Mouse (Mus musculus): ENCODE measurements around the gene Zfp92.
"Not testable (repeated sequence)": the region's sequence is repeated elsewhere in the genome, so short reads cannot be mapped to it uniquely, and the experiment has no call there.

Zfp92 gene

DNA sequence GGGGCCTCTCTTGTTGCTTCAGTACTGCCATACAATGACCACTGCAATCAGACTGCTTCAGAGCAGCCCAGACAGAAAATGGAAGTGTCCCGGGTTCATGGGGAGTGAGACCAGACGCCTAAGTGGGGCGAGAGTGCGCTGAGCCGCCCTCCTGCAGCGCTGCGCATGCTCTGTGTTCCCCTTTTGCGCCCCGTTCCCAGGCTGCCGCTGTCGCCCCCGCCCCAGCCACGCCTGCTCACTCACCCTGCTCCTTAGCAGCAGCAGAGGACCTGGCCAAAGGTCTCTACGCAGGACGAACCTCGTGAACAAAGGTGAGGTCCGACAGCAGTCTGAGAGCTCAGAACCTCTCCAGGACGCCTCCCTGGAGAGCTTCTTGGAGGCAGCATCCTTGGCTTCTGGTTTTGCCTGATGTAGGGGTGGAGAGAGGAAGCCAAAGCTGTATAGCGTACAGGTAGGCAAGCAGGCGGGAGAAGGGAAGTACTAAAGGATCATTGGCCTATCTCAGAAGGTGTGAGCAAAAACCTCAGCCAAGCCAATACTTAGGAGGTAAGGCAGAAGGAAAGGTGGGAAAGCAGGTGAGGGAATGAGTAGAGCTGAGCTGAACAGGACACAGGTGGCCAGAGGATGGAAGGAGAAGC, at the start of gene Zfp92:
Gene Zfp92 (plus strand): TSS at position 217 of the 638 bp plus-strand sequence.
- no peak for DNase-seq (ENCODE audit: low read depth, low spot score)

DNA sequence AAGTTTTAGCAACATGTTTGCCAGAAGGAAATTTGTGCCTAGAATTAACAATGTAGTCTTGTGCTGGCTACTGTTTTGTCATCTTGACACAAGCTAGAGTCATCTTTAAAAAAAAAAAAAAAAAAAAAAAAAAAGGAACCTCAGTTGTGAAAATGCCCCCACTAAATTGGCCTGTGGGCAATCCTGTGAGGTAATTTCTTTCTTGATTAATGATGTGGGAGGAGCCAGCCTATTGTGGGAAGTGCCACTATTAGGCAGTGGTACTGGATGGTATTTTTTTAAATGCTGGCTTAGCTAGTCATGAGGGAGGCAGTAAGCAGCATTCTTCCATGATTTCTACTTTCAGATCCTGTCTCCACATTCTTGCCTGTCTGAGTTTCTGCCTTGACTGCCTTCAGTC, 47.6 kb upstream of the Zfp92 start:
- no peak for DNase-seq (ENCODE audit: low read depth, low spot score)

DNA sequence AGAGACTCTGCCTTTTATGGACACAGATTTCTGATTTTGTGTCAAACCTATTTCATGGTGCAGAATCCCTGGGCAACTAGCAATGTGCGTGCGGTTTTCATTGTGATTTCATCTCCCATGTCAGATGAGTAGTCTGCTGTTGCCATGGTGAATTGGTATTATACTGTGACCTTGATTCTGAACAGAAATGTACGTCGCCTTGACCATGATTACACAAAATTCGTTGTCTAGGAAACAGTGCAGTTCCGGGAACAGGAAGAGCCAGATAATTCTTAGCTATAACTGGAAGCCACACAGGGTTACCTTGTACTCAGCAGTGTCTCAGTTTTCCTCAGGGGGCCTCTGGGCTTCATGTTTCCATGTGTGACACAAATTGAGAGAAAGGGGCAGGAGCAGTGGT, 26.5 kb upstream of the Zfp92 start:
- DNase-seq (ENCODE audit: low read depth, low spot score), result no peak

DNA sequence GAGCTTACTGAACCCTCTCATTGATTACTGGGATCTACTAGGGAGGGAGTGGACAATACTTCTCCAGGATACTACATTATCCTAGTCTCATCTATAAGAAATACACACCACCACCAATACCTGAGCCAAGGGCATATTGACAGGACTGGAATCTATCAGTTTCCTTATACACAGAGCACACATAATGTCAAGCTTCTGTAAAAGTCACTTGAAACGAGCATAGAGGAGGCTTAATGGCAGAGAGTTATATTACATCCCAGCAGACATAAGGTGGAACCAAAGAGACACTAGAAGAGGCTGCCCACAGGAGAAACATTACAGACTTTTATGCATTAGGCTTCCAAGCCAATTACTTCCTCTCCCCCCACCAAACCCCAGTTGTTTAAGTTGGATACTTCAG, 26.0 kb upstream of the Zfp92 start:
- DNase-seq (ENCODE audit: low read depth, low spot score), result no peak

DNA sequence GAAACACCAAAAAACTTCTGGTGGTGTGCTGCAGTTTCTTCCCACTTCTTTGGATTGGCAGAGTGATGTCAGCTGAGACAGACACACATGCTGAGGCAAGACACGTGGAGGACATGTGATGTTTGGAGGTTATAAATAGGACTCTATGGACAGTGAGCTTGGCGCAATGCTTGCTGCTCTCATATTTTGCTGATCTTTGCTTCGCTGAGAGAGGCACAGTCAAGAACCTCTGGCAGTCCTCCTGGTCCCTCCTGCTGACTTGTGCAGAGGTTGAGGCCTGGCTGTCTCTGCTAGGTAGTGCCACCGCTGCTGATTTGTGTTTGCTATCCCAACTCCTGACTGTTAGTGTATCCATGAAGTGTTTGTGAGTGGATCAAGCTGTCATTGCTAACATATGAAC, 19.4 kb upstream of the Zfp92 start:
- no peak for DNase-seq (ENCODE audit: low read depth, low spot score)

DNA sequence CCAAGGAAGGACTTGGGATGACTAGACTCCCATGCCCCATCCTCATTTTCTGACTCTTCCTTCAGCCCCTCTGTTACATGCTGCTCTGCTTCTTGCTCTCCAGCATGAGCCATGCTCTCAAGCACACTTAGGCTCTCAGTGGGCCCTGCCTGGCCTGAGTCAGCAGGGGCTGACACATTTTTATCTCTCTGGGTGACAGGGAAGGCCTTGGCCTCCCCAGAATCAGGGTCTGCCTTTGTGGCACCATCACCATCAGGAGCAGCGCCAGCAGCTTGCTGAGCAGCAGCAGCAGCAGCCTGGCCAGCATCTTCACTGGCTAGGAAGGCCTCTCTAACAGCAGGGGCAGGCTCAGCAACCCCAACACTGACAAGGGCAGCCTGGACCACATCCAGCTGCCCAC, 14.4 kb upstream of the Zfp92 start:
- no peak for DNase-seq (ENCODE audit: low read depth, low spot score)

DNA sequence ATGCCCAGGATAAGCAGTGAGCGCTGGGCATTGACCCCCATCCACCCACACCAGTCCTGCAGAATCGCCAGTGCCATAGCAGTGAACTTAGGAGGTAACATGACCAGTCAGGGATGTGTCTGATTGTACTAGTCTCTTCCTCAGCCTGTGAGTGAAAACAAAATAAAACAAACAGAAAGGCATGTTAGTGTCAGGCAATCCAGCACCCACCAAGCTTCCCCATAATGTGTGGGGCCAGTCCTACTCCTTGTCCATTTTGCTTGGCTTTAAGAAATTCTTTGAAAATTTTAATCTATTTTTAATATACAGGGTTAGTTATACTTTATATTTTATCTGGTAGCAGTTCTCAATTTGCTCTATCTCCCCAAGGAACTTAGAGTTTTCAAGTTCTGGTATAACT, 12.3 kb upstream of the Zfp92 start, which contains the start of gene Gm18336:
Gene Gm18336 (minus strand): TSS at position 101 of the 400 bp plus-strand sequence.
- DNase-seq (ENCODE audit: low read depth, low spot score), result not testable (repeated sequence)

DNA sequence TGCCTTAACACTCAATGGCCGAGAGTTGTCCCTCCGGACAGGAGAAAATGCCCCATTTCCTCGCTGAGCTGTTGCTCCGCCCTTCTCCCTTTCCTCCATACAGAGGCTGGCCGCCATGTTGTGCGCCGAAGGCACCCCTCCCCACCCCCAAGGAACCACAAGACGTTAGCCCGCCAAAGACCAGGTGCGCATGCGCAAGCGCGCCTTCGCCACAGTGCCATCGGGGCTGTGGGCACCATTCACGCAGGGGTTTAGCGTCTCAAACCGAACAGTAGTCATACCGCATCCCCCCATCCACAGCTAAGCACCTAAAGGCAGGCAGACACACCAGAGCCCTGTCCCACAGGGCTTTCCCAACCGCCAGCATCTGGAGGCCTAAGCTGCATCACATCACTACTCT, 9.9 kb upstream of the Zfp92 start:
- peak; percentile 61 for DNase-seq (ENCODE audit: low read depth, low spot score)

DNA sequence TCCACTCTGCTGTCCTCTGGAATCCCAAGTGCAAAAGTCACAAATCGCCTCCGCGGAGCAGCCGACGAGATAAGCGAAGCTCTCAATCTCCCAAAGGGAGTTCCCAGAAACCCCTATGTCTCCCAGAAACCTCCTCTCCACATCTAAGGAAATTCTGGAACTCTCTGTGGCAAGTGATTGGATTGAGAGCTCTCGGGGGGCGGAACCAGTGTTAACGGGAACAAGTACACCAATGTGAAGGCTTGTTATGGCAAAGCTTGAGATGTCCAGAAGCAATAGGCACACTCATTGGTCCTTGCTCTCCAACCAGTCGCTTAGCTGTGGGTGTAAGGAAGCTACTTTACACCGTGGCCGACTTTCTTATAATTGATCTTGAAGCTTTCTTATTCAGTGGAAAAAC, 9.3 kb upstream of the Zfp92 start:
- peak; percentile 76 for DNase-seq (ENCODE audit: low read depth, low spot score)

DNA sequence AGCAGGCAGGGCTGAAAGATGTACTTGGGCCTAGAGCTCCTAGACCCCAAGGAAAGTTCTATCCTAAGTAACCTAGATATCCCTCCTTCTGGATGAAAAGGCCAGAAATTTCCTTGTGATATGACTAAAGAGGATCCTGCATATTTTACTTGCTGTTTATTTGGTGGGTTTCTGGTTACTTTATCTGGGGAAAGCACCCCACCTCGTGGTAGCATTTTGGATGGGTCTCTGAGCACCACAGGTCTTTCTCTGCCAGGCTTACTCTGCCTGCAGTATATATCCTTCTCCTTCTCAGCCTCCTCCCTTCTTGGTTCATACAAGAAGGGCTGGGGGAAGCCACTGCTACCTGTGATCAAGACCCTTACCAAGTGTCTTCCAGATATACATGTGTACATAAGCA, 1.9 kb downstream of the Zfp92 start:
- DNase-seq (ENCODE audit: low read depth, low spot score), result no peak

DNA sequence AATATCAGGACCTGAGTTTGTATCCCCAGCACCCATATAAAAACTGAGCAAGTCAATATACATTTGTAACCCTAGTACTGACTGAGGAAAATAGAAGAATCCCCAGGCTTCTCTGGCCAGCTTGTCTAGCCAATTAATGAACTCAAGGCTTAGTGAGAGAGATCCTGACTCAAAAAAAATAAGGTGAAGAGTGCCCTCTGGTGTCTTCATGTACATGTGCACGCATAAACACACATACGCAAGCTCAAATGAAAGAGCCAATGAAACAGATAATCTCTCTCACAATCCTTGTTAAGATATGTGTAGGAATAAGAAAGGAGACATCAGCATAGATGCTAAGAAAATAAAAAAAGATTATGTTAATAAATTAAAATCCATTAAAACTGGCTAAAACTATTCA, 19.1 kb downstream of the Zfp92 start:
- peak; percentile 42 for DNase-seq (ENCODE audit: low read depth, low spot score)

DNA sequence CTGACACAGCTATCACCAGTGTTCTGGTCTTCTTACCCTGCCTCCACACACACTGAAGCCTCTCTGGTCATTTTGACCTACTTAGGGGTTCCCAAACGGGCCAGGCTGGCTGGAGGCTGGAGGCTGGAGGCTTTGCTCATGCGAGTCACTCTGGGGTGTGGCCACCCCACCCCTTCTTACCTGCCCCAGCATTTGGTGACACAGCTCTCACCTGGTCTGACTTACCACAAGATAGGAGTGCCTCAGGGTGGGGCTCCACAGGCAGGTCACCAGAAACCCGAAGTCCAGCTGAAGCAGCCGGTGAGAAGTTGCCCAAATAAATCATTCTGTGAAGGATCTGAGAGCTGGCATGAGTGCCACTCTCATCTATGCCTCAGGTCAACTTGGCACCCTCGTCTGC, 22.0 kb downstream of the Zfp92 start:
- no peak for DNase-seq (ENCODE audit: low read depth, low spot score)

DNA sequence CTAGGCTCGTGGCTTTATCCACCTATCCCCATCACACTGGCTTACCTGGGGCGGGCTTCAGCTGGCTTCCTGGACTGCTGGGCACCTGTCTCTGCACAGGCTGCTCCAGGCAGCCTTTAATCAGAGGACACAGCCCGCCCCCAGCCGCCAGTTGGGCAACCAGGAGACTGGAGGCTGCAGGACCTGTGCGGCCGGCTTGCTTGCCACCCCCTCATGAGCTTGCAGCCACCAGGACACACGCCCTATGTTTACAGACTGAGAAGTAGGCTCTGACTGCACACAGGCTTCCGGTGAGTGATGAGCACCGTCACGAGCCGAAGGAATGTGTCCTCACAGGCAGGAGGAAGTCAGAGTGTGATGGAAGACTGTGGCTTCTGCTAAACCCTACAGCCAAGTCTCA, 24.4 kb downstream of the Zfp92 start, which contains the start of gene Trex2:
Gene Trex2 (minus strand): TSS at position 93 of the 400 bp plus-strand sequence.
- peak; percentile 7 for DNase-seq (ENCODE audit: low read depth, low spot score)

DNA sequence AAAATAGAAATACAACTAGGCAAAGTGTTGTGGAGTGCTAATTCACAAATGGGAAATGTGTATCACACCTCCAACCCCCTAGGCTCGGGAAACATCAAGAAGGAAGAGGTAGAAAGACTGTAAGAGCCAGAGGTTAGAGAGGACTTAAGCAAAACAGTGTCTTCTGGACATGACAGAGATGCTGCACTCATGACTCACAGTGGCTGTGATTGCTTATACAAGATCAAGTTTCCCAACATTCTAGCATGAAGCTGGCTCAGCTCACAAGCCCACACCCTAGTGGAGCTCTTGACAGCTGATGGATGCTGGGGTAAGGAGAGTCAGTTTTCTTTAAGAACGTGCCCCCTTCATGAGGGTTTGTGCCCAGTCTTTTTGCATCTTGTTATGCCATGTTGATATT, 30.5 kb downstream of the Zfp92 start:
- DNase-seq (ENCODE audit: low read depth, low spot score), result no peak

DNA sequence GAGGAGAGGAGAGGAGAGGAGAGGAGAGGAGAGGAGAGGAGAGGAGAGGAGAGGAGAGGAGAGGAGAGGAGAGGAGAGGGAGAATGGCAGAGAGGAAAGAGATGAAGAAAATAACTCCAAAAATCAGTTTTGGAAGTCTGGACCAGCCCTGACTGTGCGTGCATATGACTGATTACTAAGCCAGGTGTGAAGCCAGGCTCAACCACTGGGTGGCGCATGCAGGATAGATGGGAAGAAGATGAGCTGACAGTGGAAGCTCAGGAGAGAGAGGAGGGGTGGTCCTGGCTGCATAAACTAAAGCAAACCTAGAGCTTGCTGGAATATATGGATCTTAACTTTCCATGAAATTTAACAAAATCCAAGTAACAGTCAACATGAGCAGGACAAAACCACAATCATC, 41.1 kb downstream of the Zfp92 start:
- DNase-seq (ENCODE audit: low read depth, low spot score), result peak; percentile 65

DNA sequence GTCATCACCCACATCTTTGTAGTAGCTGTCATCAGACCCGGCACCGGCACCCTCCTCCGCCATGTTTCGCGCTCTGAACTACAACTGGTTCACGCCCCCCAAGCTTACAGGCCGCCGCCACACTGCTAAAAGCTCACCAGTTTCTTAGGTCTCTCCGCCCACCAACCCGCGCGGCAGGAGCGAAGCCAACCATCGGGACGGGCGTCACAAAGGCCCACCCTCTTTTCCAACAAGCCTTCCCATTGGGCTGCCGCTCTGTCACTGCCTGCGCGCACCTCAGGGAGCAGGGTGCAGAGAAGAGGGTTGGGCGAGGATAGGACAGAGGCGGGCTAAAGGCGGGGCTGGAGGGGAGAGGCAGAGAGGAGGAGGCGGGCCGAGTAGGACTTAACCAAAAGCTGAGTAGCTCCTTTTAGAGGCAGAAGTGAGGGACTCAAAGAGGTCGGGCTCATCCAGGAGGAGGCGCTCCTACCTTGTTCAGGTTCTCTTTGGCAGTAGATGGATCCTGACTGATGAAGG, 48.0 kb downstream of the Zfp92 start, which contains the start of gene Haus7:
Gene Haus7 (minus strand): TSS at position 168 of the 516 bp plus-strand sequence.
- DNase-seq (ENCODE audit: low read depth, low spot score), result peak; percentile 97

DNA sequence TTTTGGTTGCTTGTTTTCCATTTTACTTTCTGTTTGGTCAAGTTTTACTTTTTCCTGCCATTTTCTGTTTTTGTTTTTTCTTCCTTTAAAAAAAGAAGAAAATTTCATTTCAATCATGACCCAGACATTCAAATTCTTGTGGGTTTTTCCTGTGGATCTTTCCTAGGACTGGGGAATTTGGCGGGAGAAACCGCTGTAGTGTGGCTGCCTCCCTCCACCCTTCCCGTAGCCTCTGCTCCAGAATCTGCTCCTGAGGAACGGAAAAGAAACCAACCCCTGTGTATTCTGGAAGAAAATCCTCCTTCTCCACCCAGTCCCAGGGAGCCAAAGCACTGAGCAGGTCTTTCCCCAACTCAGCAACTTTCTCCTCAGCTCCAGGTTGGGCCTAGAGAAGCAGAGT, 49.9 kb downstream of the Zfp92 start:
- no peak for DNase-seq (ENCODE audit: low read depth, low spot score)

DNA sequence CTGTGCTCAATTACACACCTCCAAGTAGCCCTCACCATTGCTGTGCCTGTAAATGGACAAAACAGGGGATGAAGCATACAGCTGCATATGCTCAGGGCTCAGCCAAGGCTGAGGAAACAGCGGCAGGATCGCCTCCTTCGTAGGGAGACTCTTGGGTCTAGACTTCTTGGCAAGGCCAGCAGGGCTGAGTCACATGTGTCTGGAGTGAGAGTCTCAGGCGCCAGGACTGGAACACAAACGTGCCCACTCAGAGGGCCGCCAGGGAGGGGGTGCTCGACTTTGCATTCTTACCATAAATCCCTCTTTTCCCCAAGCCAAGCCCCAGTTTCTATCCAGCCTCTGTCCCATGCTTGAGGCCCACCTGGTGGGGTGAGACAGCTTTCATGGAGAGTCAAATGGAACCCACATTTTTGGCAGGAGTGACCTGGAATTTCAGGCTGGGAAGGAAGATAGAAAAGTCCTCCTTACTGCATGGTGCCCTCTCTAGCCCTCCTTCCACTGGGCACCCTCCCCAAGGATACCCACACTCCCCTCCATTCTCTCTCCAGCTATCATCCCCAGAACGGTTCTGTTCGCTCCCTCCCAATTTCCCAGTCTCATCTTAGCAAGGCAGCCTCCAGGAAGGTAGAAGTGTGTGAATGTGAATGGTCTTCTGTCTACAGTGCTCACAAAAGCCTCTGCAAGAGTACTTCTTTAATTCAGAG, 54.7 kb downstream of the Zfp92 start:
- no peak for DNase-seq (ENCODE audit: low read depth, low spot score)

DNA sequence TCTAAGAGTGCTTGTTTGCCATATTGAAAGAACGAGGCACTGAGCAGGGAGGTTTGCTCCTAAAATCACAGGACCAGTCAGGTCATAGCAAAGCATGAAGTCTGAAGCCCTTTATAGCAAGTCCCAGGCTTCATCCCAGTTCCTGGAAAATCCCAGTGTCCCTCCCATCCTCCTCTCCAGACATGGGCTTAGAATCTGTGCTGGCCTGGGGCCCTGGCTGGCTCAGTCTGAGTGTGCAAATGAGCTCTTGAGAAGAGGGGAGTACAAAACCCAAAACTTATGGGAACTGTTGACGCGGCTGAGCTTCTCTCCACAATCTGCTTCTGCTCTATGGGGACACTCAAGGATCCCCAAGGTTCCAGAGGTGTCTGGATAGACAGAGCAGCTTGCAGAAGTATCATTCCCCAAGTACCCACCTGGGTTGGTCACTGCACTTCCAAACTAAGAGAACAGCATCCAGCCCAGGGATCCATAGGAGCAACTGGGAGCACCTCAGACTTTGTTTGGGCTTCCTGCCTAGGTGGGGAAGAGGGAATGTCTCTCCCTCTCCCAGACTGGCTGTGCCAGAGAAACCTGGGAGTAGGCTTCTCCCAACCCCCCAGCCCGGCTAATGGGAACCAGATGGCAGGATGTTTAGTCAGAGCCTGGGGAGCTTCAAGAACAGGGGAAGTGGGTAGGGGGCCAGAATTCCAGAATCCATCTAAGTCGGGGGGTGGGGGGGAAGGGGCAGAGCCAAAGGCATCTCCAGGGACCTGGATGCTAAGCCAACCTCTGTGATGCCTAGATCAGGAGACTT, 56.7 kb downstream of the Zfp92 start:
- DNase-seq (ENCODE audit: low read depth, low spot score), result no peak

DNA sequence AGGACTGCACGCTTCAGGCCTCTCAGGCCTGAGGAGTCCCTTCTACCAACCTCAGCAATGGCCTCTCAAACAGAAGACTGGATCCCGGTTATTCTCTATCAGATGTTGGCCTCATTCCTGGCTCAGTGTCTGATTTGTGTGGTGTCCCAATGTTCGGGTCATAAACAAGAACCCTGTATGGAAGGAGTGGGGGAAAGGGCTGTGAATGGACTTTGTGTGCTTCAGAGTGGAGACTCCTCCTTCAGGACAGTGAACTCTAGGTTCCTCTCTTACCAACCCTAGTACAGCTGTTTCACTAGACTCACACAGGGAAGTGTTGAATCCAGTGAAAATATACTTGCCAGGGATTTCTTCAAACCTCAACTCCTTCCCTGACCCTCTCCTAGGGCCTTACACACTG, 57.4 kb downstream of the Zfp92 start:
- DNase-seq (ENCODE audit: low read depth, low spot score), result no peak

DNA sequence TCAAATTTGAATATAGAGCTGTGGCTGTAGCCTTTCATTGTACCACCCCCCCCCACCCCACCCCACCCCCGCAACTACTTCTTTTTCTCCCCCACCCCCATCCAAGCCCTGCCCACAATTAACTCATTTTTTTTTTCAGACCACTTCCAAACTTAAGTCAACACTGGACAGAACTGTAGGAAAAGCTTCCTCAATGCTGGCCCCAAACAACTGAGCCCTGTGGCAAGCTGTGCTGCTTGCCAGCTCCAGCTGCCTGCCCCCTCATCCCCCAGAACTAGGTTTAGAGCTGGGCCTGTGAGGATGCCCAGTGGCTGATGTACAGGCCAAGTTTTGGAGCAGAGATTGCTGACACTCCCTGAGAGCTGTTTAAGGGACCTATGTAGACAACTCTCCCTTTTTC, 57.9 kb downstream of the Zfp92 start:
- DNase-seq (ENCODE audit: low read depth, low spot score), result no peak

DNA sequence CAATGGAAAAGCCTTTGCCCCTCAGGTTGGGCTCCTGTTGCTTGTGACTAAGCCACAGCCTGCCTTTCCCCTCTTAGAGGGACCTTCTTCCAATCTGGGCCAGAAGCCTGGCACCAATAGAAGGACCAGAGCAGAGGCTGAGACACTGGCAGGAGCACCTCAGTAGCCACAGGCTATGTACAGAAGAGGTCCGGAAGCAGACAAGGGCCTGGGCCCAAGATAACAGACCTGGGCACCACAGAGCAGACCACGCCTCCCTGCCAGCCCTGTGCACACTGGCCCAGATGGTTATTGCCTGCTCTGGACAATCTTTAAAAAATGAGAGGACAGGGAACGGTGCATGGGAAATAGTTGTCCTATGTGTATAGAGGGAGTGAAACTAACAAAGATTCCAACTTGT, 60.9 kb downstream of the Zfp92 start:
- DNase-seq (ENCODE audit: low read depth, low spot score), result no peak

Data from ZHBTc4 (cell line).